Mouse (Mus musculus): ENCODE data around the gene Dnal4. TPM values are rescaled to one million over a fixed set of nuclear protein-coding genes. Genes with fewer than 3 reads are reported as not detected.

Gene Dnal4
- polyA plus RNA-seq, 1 experiment from 2014 or later = 91.6 TPM

DNA sequence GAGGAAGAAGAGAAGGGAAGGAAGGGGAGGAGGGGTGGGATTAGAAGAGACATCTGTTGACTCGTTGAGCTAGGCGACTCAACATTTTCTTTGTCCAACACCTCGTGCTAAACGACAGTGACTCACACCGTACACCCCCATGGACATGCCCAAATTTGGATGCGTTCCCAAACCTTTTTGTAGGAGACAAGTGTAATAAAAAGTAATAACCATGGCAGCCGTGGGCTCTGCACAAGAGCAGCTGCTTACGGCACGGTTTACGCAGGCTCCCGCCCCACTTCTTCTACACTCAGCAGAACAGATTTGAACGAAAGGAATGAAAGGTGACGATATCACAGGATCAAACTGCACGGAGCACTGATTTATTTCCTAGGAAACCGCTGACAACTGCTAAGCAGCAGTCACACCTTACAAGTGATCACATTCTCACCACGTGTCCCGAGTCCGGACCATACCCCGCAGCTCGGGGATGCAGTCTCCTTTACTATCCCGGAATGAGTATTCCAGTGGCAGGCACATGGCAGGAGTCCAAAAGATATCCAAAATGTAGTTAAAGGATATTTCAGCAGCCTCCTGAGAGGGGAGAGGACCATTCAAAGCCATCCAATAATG is 6.9 kb downstream of the Dnal4 start:
- ATAC-seq = no peak
- Histone ChIP-seq H3K9me3 (no peaks in the 10 kb centered on the region), H3K36me3 (no peaks in the 10 kb centered on the region; the same call in 1 of the 2 replicates), H3K4me1 (replicated peaks) (peaks cover 46% of the 10 kb centered on the region), H3K27me3 (no peaks in the 10 kb centered on the region), H3K9ac (replicated peaks) (0 out of 2 replicates have a peak overlapping the region, but pooled peaks have one; percentile 39), H3K27ac (no peak overlapping the region), H3K4me2 (replicated peaks) (no peak overlapping the region), H3K4me3 (replicated peaks) (no peak overlapping the region)
- 74% methylated on average over 21 of the region's 21 CpGs for WGBS

DNA sequence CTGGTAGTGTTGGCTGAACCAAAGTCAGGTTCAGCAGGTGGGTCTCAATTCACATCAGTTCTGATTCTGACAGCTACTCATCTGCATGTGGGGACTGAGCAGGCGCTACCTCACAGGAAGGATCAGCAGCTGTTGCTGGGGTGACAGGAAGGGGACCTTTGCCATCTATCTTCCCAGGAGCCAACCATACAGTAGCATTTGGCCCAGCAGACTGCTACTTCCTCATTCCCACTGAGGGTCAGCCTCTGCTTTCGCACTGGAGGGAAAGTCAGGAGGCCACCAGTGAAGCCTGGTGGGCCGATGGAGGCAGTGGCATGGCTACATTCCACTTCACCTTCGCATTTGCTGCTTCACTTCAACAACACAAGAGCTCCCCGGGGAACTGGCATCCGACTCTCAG is 9.3 kb downstream of the Dnal4 start:
- Histone ChIP-seq H3K4me3 (replicated peaks) (no peak overlapping the region), H3K36me3 (peaks cover 21% of the 10 kb centered on the region), H3K27ac (no peak overlapping the region), H3K4me2 (replicated peaks) (no peak overlapping the region), H3K9ac (replicated peaks) (no peak overlapping the region), H3K4me1 (replicated peaks) (peaks cover 29% of the 10 kb centered on the region), H3K9me3 (no peaks in the 10 kb centered on the region), H3K27me3 (no peaks in the 10 kb centered on the region)
- 61% methylated on average over 6 of the region's 6 CpGs for WGBS
- ATAC-seq = no peak

DNA sequence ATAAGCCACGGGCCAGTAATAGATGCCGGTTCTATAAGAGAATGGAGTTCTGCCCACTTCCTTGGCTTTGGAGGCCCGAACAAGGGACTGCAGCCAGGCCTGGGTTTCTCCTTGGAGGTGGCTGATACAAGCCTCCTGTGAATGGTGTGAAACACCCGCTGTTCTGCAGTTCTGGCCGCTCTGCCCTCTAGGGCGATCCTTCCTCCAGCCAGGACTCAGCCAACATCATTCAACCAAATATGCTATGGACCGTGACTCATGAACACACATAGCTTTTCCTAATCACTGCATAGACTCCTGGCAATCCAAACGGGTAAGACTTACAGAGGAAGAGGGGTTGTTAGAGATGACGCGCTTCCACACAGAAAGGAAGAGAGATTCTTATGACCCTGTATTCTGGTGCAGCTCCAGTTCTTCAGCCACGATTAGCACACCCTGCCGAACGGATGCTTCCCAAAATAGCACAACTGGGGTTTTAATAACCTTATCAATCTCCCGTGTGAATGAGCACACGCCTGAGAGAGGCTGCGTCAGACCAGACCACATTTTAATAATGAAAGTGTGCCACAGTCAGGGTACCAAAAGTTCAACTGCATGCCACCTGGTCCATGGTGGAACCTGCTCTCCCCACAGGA is 10.2 kb downstream of the Dnal4 start:
- Histone ChIP-seq H3K27me3 (no peaks in the 10 kb centered on the region), H3K4me2 (replicated peaks) (no peak overlapping the region), H3K4me3 (replicated peaks) (no peak overlapping the region), H3K9me3 (no peaks in the 10 kb centered on the region), H3K4me1 (replicated peaks) (peaks cover 22% of the 10 kb centered on the region), H3K9ac (replicated peaks) (no peak overlapping the region), H3K27ac (no peak overlapping the region), H3K36me3 (peaks cover 29% of the 10 kb centered on the region)
- no peak for ATAC-seq
- 90% methylated on average over 16 of the region's 16 CpGs for WGBS

DNA sequence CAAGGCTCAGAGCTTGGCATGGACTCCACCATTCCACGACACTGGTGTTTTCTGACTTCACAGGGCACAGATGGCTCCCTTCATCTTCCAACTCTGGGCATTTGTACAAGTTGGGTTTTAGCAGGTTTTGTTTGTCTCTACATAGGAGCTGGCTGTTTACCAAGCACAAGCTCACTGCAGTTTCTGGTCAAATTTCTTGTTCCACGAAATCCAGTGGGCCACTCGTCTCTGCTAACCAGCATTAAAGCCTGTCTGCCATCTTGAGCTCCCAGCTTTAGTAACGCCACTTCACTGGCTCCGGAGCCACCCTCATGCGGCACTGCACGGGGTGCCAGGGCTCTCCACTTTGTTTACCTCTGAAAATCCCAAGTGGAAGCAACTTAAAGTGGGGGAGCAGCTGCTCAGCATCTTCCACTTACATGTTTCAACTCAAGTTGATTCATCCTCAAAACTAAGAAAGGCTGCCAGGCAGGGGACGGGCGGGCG is 11.0 kb downstream of the Dnal4 start:
- Histone ChIP-seq H3K4me1 (replicated peaks) (peaks cover 18% of the 10 kb centered on the region), H3K4me3 (replicated peaks) (no peak overlapping the region), H3K9ac (replicated peaks) (no peak overlapping the region), H3K9me3 (no peaks in the 10 kb centered on the region), H3K27me3 (no peaks in the 10 kb centered on the region), H3K27ac (no peak overlapping the region), H3K36me3 (peaks cover 38% of the 10 kb centered on the region), H3K4me2 (replicated peaks) (no peak overlapping the region)
- WGBS = 91% methylated on average over 10 of the region's 10 CpGs
- ATAC-seq = no peak

DNA sequence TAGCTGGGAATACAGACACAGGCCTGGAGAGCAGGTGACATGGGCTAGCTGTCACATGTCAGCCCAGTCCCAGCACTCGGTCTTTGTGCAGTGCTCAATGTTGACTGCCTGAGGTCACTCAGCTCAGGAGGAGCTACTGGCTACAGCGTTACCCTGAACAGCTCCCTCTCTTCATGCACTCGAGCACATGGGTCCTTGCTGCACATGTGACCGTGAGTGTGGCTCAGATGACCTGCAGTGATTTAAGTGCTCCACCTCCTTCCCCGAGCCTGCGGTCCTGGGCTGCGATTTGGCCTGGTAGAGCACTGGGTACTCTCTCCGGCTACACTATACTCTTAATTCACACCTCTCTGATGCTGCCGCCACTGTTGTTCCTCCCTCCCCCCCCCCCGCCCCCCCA is 11.5 kb downstream of the Dnal4 start:
- peaks cover 15% of the 10 kb centered on the region for H3K4me1 ChIP-seq (replicated peaks)
- H3K36me3 ChIP-seq = peaks cover 42% of the 10 kb centered on the region
- H3K9ac ChIP-seq (replicated peaks) = no peak overlapping the region
- H3K9me3 ChIP-seq = no peaks in the 10 kb centered on the region
- WGBS = 76% methylated on average over 10 of the region's 10 CpGs
- H3K27me3 ChIP-seq = no peaks in the 10 kb centered on the region
- no peak overlapping the region for H3K27ac ChIP-seq
- H3K4me3 ChIP-seq (replicated peaks) = no peak overlapping the region
- no peak for ATAC-seq
- H3K4me2 ChIP-seq (replicated peaks) = no peak overlapping the region

DNA sequence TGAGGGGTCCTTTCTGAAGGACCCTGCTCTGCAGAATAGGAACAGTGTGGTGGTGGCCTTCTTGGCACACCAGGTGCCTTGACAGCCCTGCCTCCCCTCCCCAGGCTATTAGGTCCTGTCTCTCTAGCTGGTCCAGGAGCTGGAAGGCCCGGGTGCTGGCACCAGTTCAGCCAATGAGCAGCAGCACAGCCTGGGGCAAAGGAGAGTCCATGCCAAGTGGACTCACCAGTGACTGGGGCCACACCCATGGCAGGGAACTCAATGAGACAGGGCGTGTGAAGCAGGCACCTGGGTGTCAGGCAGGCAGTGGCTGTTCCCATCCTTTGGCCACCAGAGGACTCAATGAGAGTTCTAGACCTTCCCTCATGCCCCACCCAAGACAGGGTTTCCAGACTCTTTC is 12.3 kb downstream of the Dnal4 start:
- no peak for ATAC-seq

DNA sequence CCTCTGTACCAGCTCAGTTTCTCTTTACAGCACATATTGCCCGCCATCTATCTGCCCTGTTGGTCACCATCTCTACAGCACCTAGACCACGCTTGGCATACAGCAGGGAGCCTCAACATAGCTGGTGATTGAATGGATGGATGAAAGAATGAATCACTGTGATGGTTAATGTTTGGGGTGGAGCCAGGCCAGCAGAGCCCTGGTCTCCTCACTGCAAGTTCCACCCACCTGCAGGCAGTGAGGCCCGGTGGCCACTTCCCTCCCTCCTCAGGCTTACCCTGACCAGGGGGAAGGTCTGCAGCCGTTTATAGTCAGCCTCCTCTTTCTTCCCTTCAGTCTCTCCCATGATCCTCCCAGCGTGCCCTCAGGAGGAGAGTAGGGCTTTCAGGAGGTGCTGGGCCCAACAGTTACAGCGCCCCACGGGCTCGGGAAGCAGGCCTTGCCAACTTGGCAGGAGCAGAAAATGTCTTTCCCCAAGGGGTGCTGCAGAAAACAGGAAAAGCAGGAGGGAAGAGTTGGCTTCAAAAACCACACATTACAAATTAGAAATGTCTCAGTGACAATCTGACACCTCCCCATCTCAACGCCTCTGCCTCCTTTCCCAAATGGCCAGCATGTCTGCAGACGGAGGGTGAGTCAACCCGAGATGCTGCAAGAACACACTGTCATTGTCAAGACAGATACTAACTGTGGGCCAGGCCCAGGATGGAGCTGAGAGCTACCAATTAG is 12.9 kb downstream of the Dnal4 start:
- H3K4me3 ChIP-seq (replicated peaks) = no peak overlapping the region
- no peak overlapping the region for H3K4me2 ChIP-seq (replicated peaks)
- H3K4me1 ChIP-seq (replicated peaks) = 0 out of 2 replicates have a peak, but pooled peaks cover 7% of the 10 kb centered on the region
- no peaks in the 10 kb centered on the region for H3K27me3 ChIP-seq
- ATAC-seq = no peak
- H3K36me3 ChIP-seq = peaks cover 50% of the 10 kb centered on the region
- no peak overlapping the region for H3K27ac ChIP-seq
- 87% methylated on average over 11 of the region's 11 CpGs for WGBS
- 0 out of 2 replicates have a peak overlapping the region, but pooled peaks have one; percentile 28 for H3K9ac ChIP-seq (replicated peaks)
- no peaks in the 10 kb centered on the region for H3K9me3 ChIP-seq

More for the DNA sequence above, 12.3 kb downstream of the Dnal4 start:
- Histone ChIP-seq H3K4me2 (replicated peaks) (no peak overlapping the region), H3K4me3 (replicated peaks) (no peak overlapping the region), H3K4me1 (replicated peaks) (0 out of 2 replicates have a peak, but pooled peaks cover 8% of the 10 kb centered on the region), H3K27me3 (no peaks in the 10 kb centered on the region), H3K9me3 (no peaks in the 10 kb centered on the region), H3K27ac (no peak overlapping the region), H3K36me3 (peaks cover 50% of the 10 kb centered on the region), H3K9ac (replicated peaks) (no peak overlapping the region)
- WGBS = 85% methylated on average over 2 of the region's 2 CpGs

DNA sequence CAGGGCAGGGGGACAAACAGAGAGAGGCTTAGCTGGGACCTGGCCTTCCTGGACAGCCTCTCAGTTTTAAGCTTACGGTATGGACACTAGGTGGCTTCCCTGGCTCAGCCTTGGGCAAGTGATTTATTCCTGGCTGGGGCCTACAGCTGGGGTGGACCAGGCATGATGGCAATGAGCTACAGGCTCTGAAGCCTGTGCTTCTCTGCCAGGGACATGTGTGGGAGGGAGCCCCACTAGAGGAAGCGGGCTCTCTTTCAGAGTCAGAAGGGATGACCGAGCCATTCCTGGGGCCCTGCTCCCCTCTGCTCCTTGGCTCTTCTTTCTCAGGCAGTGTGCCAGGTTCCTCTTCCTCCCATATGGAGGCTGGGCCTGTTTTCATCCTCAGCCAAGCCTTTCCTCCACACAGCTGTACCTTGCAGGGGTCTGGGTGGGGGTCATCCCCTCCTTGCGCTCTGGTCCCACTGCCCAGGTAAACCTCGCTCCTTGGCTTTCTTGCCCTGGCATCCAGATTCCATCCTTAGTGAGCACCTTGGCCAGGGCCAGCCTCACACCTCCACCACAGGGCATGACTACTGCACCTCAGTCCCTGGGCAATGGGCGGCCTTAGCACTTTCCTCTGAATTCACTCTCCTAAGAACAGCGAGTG is 13.9 kb downstream of the Dnal4 start:
- 92% methylated on average over 7 of the region's 7 CpGs for WGBS
- no peak overlapping the region for H3K4me3 ChIP-seq (replicated peaks)
- H3K9ac ChIP-seq (replicated peaks) = no peak overlapping the region
- H3K27ac ChIP-seq = no peak overlapping the region
- no peak overlapping the region for H3K4me2 ChIP-seq (replicated peaks)
- H3K4me1 ChIP-seq (replicated peaks) = 0 out of 2 replicates have a peak, but pooled peaks cover 3% of the 10 kb centered on the region
- H3K36me3 ChIP-seq = peaks cover 50% of the 10 kb centered on the region
- ATAC-seq = no peak
- H3K27me3 ChIP-seq = no peaks in the 10 kb centered on the region
- H3K9me3 ChIP-seq = no peaks in the 10 kb centered on the region

DNA sequence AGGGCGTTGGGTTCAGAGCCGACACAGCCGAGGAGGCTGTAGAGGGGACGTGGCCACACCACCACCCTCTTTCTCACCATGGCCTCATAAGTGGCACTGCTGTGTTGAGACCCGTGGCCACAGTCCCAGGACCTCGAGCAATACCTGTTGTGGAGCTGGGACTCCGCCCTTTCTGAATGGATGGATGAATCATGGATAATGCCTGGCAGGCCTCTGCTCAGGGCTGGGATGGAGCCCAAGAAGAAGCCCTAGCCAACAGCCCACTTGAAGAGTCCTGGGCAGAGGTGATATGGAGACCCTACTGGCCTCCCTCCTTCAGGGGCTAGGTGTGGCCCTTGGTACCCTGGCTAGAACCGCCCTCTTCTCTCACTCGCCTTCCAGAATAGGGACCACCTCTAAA is 14.6 kb downstream of the Dnal4 start:
- no peak overlapping the region for H3K27ac ChIP-seq
- no peaks in the 10 kb centered on the region for H3K9me3 ChIP-seq
- ATAC-seq = no peak
- no peaks in the 10 kb centered on the region for H3K27me3 ChIP-seq
- H3K36me3 ChIP-seq = peaks cover 50% of the 10 kb centered on the region
- H3K4me3 ChIP-seq (replicated peaks) = no peak overlapping the region
- H3K4me1 ChIP-seq (replicated peaks) = no peaks in the 10 kb centered on the region
- H3K9ac ChIP-seq (replicated peaks) = no peak overlapping the region
- no peak overlapping the region for H3K4me2 ChIP-seq (replicated peaks)
- 93% methylated on average over 9 of the region's 9 CpGs for WGBS

DNA sequence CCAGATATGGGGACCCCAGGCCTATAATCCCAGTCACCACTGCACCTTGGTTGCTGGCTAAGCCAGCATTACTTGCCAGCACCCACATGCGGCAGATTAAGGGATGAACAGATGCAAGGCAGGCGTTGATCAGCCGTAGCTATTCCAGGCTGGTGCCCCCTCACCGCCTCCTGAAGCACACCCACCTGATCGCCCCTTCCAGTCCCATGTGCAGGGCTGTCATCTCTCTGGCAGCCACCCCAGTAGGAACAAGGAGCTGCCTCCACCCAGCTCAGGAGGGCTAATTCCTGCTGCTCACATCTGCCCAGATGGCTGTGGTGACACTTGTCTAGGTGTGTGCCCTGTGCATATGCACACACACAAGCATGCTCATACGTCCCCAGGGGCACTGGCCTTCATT is 16.7 kb downstream of the Dnal4 start:
- no peak overlapping the region for H3K4me2 ChIP-seq (replicated peaks)
- H3K9me3 ChIP-seq = no peaks in the 10 kb centered on the region
- peaks cover 50% of the 10 kb centered on the region for H3K36me3 ChIP-seq
- H3K4me1 ChIP-seq (replicated peaks) = peaks cover 10% of the 10 kb centered on the region
- WGBS = 81% methylated on average over 6 of the region's 6 CpGs
- H3K27me3 ChIP-seq = no peaks in the 10 kb centered on the region
- no peak overlapping the region for H3K9ac ChIP-seq (replicated peaks)
- no peak overlapping the region for H3K4me3 ChIP-seq (replicated peaks)
- ATAC-seq = no peak
- H3K27ac ChIP-seq = no peak overlapping the region

DNA sequence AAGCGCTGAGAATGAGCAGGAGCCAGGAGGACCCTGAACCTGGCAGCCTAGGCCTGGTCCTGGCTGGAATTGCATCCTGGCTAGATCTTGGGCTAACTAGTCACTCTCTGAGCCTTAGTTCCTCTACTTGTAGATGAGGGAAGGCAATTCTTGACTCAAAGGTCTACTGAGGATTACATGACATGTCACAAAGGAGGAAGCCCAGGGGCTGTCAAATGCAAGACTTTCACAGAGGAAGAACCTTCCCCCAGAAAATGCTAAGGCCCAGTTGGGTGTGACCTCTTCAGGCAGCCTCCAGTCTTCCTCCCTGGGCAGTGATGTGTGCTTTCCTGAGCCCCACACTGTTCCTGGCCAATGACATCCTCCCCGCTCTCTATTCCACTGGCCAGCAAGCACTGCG is 20.5 kb downstream of the Dnal4 start:
- 95% methylated on average over 3 of the region's 3 CpGs for WGBS
- ATAC-seq = no peak
- no peaks in the 10 kb centered on the region for H3K9me3 ChIP-seq

More for the DNA sequence above, 20.5 kb downstream of the Dnal4 start:
- Histone ChIP-seq H3K9ac (replicated peaks) (no peak overlapping the region), H3K27me3 (no peaks in the 10 kb centered on the region), H3K36me3 (peaks cover 17% of the 10 kb centered on the region), H3K4me1 (replicated peaks) (peaks cover 15% of the 10 kb centered on the region), H3K4me3 (replicated peaks) (no peak overlapping the region), H3K4me2 (replicated peaks) (no peak overlapping the region), H3K27ac (no peak overlapping the region)

Data from midbrain, embryonic 13.5 days (tissue).